Mouse (Mus musculus) kidney, adult 11 months (tissue): Measurements from ENCODE around the gene Klb.

ENCODE experiments used
- DNase-seq: peaks from one replicate; pipeline ENCODE4 v3.0.0; 2022

Klb gene

GRCm38 (mm10) chr5:65385704-65386103 is 37.6 kb downstream of the Klb start:
- no peak for DNase-seq

- no peak for DNase-seq
Measured at GRCm38 (mm10) chr5:65387008-65387867, 39.1 kb downstream of the Klb start.

- peak; percentile 98 for DNase-seq
Measured at GRCm38 (mm10) chr5:65390648-65391644, 42.8 kb downstream of the Klb start, which contains the start of the genes Rpl9 and Lias. Gene Rpl9, minus strand, starts transcription at chr5:65391444. Gene Lias, plus strand, starts transcription at chr5:65391497.

GRCm38 (mm10) chr5:65391753-65392152 is 43.6 kb downstream of the Klb start:
- no peak for DNase-seq

GRCm38 (mm10) chr5:65394425-65394824 is 46.3 kb downstream of the Klb start:
- no peak for DNase-seq

- peak; percentile 83 for DNase-seq
Measured at GRCm38 (mm10) chr5:65401251-65401994, 53.3 kb downstream of the Klb start.

- DNase-seq, result no peak
Measured at GRCm38 (mm10) chr5:65407989-65408388, 59.9 kb downstream of the Klb start.

GRCm38 (mm10) chr5:65415653-65416458 is 67.7 kb downstream of the Klb start:
- no peak for DNase-seq

GRCm38 (mm10) chr5:65419136-65419535 is 71.0 kb downstream of the Klb start:
- DNase-seq, result no peak

GRCm38 (mm10) chr5:65420822-65421221 is 72.7 kb downstream of the Klb start:
- no peak for DNase-seq

GRCm38 (mm10) chr5:65422803-65423202 is 74.7 kb downstream of the Klb start:
- DNase-seq, result peak; percentile 29

- DNase-seq, result peak; percentile 49
Measured at GRCm38 (mm10) chr5:65424215-65424614, 76.1 kb downstream of the Klb start.

- DNase-seq, result no peak
Measured at GRCm38 (mm10) chr5:65425251-65425650, 77.1 kb downstream of the Klb start.

GRCm38 (mm10) chr5:65428321-65428720 is 80.2 kb downstream of the Klb start:
- DNase-seq, result peak; percentile 59

GRCm38 (mm10) chr5:65429441-65429840 is 81.3 kb downstream of the Klb start:
- DNase-seq, result no peak
